Mouse (Mus musculus): ENCODE measurements around the gene Mmp19.

- no peak for TF ChIP-seq CTCF (IDR thresholded peaks at IDR 0.05; ENCODE audit: low read depth, low read length)
- TF ChIP-seq POLR2A (IDR thresholded peaks at IDR 0.05; ENCODE audit: extremely low read depth, insufficient read depth, low read length), result no peak
Measured at GRCm38 (mm10) chr10:128798676-128799075, 8.0 kb downstream of the Mmp19 start.
